Mouse (Mus musculus): ENCODE data around the gene Xlr5b. TPM values are rescaled to one million over a fixed set of nuclear protein-coding genes. Genes with fewer than 3 reads are reported as not detected.
A peak's percentile ranks its signal among the peaks of the same experiment; 100 is the strongest.
"Not testable (repeated sequence)": the region's sequence is repeated elsewhere in the genome, so short reads cannot be mapped to it uniquely, and the experiment has no call there.

Gene Xlr5b
- polyA plus RNA-seq (2015; fragmentation: Nextera tagmentation; extraction: Ambion mirVana) = not detected in 2 replicates

DNA sequence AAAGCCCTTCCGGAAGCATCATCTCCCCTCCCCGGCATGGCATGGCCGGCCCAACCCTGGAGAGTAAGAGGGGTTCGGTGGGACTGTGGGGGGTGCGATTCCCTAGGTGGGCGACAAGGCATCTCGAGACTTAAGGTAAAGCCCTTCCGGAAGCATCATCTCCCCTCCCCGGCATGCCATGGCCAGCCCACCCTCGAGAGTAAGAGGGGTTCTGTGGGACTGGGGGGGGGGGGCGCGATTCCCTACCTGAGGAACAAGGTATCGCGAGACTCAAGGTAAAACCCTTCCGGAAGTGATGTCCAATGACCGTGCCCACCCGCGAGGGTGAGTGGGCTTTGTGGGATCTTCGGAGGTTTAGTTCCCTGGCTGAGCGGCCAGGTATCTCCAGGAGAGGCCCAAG is at the start of gene Xlr5b:
Gene Xlr5b, plus strand, starts transcription at position 301 of the 400 bp plus-strand sequence.
- not testable (repeated sequence) for H3K27ac ChIP-seq (replicated peaks); H3K4me1 ChIP-seq (replicated peaks); H3K27me3 ChIP-seq; H3K4me3 ChIP-seq; H3K4me2 ChIP-seq; H3K9me3 ChIP-seq; H3K9ac ChIP-seq; ATAC-seq (ENCODE audit: low read depth); H3K36me3 ChIP-seq
- WGBS = no CpG with 5 or more reads among the region's 20 CpGs

DNA sequence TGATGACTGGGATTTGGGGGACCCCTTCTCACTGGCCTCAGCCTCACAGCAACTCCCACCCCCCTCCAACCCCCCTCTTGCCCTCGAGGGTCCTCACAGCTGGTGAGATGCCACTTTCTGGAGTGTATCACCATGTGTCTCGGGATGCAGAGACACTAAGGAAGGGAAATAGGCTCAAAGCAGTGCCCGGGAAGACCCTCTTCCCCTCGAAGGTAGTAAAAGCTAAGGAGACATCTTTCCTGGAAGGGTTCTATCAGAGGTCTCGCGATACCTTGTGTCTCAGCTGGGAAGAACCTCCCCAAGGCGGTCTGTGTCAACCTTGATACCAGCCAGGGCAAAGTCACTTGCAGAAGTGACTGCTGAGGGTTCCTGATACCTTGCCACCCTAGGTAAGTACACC is 31.8 kb upstream of the Xlr5b start, which contains the start of gene Gm14685:
Gene Gm14685, plus strand, starts transcription at position 301 of the 400 bp plus-strand sequence.
- H3K4me2 ChIP-seq; H3K27ac ChIP-seq (replicated peaks); ATAC-seq (ENCODE audit: low read depth); H3K27me3 ChIP-seq; H3K9me3 ChIP-seq; H3K36me3 ChIP-seq; H3K4me3 ChIP-seq; H3K4me1 ChIP-seq (replicated peaks); H3K9ac ChIP-seq: not testable (repeated sequence)
- no CpG with 5 or more reads among the region's 7 CpGs for WGBS

DNA sequence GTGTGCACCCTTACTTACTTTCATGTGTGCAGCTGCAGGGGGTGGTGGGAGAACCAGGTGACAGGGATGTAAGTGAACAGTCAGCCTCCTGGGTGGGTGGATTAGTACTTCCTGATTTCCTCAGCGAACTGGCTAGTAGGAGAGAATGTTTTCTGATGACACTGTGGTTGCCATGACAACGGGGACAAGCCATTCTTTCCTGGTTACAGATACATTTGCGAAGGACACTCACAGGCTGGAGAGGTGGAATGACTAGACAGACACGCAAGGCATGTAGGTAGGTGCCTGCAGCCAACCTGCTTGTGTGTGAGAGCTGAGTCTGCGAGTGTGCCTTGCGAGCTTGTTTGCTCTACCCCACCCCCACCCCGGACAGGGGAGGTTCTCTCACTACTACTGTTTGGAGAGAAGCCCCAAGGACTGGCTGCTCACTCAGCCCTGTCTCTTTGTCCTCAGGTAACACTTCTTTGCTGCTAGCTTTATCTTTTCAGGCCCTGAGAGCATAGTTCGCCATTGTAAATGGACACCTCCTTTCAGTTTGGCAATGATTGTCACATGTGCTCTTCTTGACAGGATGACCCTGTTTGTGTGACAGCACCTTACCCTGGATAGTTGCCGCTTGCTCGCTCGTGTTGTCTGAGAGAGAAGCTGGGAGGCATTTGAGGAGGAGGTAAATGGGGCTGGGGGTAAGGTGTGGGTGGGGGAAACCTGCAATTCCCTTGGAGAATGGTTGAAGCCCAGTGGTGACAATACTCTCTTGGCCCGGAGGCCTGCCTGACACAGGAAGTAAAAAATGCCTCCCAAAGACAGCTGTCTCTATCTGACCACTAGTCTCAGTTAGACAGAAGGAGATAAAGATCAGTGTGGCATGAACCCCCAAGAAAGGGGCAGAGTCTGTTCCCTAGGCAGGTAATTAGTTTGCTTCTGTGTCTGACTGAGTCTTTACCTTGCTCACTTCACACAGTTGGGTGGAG is 25.5 kb upstream of the Xlr5b start:
- no CpG with 5 or more reads among the region's 12 CpGs for WGBS

DNA sequence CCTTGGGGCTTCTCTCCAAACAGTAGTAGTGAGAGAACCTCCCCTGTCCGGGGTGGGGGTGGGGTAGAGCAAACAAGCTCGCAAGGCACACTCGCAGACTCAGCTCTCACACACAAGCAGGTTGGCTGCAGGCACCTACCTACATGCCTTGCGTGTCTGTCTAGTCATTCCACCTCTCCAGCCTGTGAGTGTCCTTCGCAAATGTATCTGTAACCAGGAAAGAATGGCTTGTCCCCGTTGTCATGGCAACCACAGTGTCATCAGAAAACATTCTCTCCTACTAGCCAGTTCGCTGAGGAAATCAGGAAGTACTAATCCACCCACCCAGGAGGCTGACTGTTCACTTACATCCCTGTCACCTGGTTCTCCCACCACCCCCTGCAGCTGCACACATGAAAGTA is 5.4 kb upstream of the Xlr5b start:
- H3K4me3 ChIP-seq; H3K27me3 ChIP-seq; H3K9me3 ChIP-seq; H3K4me2 ChIP-seq; H3K36me3 ChIP-seq; H3K27ac ChIP-seq (replicated peaks); H3K9ac ChIP-seq; H3K4me1 ChIP-seq (replicated peaks): not testable (repeated sequence)
- peak; percentile 67 for ATAC-seq (ENCODE audit: low read depth)
- no CpG with 5 or more reads among the region's 7 CpGs for WGBS

More for the DNA sequence above, 25.5 kb upstream of the Xlr5b start:
- ATAC-seq (ENCODE audit: low read depth) = peak; percentile 53; the same call in 1 of the 2 replicates
- H3K9me3 ChIP-seq; H3K36me3 ChIP-seq; H3K9ac ChIP-seq; H3K27me3 ChIP-seq; H3K4me1 ChIP-seq (replicated peaks); H3K4me2 ChIP-seq; H3K27ac ChIP-seq (replicated peaks); H3K4me3 ChIP-seq: not testable (repeated sequence)

DNA sequence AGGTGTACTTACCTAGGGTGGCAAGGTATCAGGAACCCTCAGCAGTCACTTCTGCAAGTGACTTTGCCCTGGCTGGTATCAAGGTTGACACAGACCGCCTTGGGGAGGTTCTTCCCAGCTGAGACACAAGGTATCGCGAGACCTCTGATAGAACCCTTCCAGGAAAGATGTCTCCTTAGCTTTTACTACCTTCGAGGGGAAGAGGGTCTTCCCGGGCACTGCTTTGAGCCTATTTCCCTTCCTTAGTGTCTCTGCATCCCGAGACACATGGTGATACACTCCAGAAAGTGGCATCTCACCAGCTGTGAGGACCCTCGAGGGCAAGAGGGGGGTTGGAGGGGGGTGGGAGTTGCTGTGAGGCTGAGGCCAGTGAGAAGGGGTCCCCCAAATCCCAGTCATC is 754 bp downstream of the Xlr5b start, which contains the start of gene DXBay18:
Gene DXBay18, minus strand, starts transcription at position 101 of the 400 bp plus-strand sequence.
- not testable (repeated sequence) for H3K4me2 ChIP-seq; H3K27ac ChIP-seq (replicated peaks); H3K4me3 ChIP-seq; H3K36me3 ChIP-seq; H3K27me3 ChIP-seq; H3K9me3 ChIP-seq; H3K4me1 ChIP-seq (replicated peaks); H3K9ac ChIP-seq; ATAC-seq (ENCODE audit: low read depth)
- WGBS = no CpG with 5 or more reads among the region's 7 CpGs

DNA sequence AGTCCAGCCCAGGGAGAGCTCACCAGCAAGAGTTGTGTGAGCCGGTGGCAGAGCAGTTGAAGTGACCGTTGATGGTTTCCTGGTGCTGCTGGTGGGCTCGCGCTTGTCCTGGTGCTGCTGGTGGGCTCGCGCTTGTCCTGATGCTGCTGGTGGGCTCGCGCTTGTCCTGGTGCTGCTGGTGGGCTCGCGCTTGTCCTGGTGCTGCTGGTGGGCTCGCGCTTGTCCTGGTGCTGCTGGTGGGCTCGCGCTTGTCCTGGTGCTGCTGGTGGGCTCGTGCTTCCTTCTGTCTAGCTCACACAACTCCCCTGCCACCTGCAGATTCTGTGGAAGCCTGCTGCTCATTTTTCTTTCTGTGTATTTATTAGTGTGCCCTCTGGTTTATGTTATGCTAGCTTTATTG is 28.3 kb downstream of the Xlr5b start, which contains the start of gene Spin2d:
Gene Spin2d, minus strand, starts transcription at position 101 of the 400 bp plus-strand sequence.
- not testable (repeated sequence) for H3K4me1 ChIP-seq (replicated peaks); H3K4me3 ChIP-seq; H3K36me3 ChIP-seq; H3K27ac ChIP-seq (replicated peaks); H3K27me3 ChIP-seq; H3K4me2 ChIP-seq; H3K9me3 ChIP-seq; H3K9ac ChIP-seq; ATAC-seq (ENCODE audit: low read depth)
- 97% methylated on average over 4 of the region's 15 CpGs for WGBS

DNA sequence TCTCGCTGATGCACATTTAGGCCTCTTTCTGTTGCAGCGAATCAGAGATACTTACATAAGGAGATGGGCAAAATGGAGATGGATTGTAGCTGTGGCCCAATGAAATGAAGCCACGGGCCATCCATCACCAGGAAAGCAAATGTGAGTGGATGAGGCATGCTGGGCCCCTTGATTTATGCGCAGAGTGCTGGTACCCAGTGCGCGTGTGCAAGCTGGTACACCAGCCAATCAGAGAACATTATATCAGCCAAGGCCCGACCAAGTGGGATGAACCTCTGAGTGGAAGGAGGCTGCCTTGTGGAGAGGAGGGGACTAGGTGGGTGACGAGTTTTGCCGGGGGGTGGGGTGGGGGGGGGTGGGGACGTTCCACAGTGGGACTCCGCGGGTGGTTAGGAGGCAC is 43.3 kb downstream of the Xlr5b start, which contains the start of gene Xlr3b:
Gene Xlr3b, plus strand, starts transcription at position 274 of the 400 bp plus-strand sequence.
- H3K27ac ChIP-seq (replicated peaks); H3K4me1 ChIP-seq (replicated peaks); H3K4me3 ChIP-seq; H3K9me3 ChIP-seq; H3K4me2 ChIP-seq; H3K27me3 ChIP-seq; H3K9ac ChIP-seq; H3K36me3 ChIP-seq: not testable (repeated sequence)
- WGBS = 73% methylated on average over 12 of the region's 12 CpGs
- ATAC-seq (ENCODE audit: low read depth) = peak; percentile 67

Other genes starting within 250 kb of the Xlr5b start
- gene Cetn2, start 230.4 kb upstream of the Xlr5b start, polyA plus RNA-seq (2015; fragmentation: Nextera tagmentation; extraction: Ambion mirVana) = 81.3 and 83.0 TPM in 2 replicates
- gene Nsdhl, start 230.2 kb upstream of the Xlr5b start, polyA plus RNA-seq (2015; fragmentation: Nextera tagmentation; extraction: Ambion mirVana) = 41.0 and 41.5 TPM in 2 replicates
- gene Zfp185, start 161.5 kb upstream of the Xlr5b start, polyA plus RNA-seq (2015; fragmentation: Nextera tagmentation; extraction: Ambion mirVana) = 1.0 and 1.4 TPM in 2 replicates
- not detected in 2 replicates for gene Pnma5, start 111.7 kb upstream of the Xlr5b start, polyA plus RNA-seq (2015; fragmentation: Nextera tagmentation; extraction: Ambion mirVana)
- gene Pnma3, start 84.0 kb upstream of the Xlr5b start, polyA plus RNA-seq (2015; fragmentation: Nextera tagmentation; extraction: Ambion mirVana) = 2.0 and 2.3 TPM in 2 replicates
- gene Xlr4a, start 66.3 kb upstream of the Xlr5b start, polyA plus RNA-seq (2015; fragmentation: Nextera tagmentation; extraction: Ambion mirVana) = 0.50 and 0.70 TPM in 2 replicates
- 1.9 and 5.6 TPM in 2 replicates for gene Xlr3a, start 51.7 kb upstream of the Xlr5b start, polyA plus RNA-seq (2015; fragmentation: Nextera tagmentation; extraction: Ambion mirVana)
- 0.32 TPM in 1 of 2 replicates, not detected in the other for gene Gm14685, start 31.7 kb upstream of the Xlr5b start, polyA plus RNA-seq (2015; fragmentation: Nextera tagmentation; extraction: Ambion mirVana)
- gene DXBay18, start 654 bp downstream of the Xlr5b start, polyA plus RNA-seq (2015; fragmentation: Nextera tagmentation; extraction: Ambion mirVana) = 0.33 TPM in 1 of 2 replicates, not detected in the other
- gene Spin2d, start 28.2 kb downstream of the Xlr5b start, polyA plus RNA-seq (2015; fragmentation: Nextera tagmentation; extraction: Ambion mirVana) = not detected in 2 replicates
- gene Xlr3b, start 43.4 kb downstream of the Xlr5b start, polyA plus RNA-seq (2015; fragmentation: Nextera tagmentation; extraction: Ambion mirVana) = 21.3 and 22.3 TPM in 2 replicates
- gene Xlr4b, start 65.5 kb downstream of the Xlr5b start, polyA plus RNA-seq (2015; fragmentation: Nextera tagmentation; extraction: Ambion mirVana) = 0.74 and 1.2 TPM in 2 replicates
- 29.9 and 33.8 TPM in 2 replicates for gene F8a, start 79.5 kb downstream of the Xlr5b start, polyA plus RNA-seq (2015; fragmentation: Nextera tagmentation; extraction: Ambion mirVana)
- 0.69 TPM in 1 of 2 replicates, not detected in the other for gene Xlr4c, start 94.3 kb downstream of the Xlr5b start, polyA plus RNA-seq (2015; fragmentation: Nextera tagmentation; extraction: Ambion mirVana)
- gene Xlr3c, start 116.6 kb downstream of the Xlr5b start, polyA plus RNA-seq (2015; fragmentation: Nextera tagmentation; extraction: Ambion mirVana) = 0.57 and 0.65 TPM in 2 replicates
- not detected in 2 replicates for gene Xlr5a, start 144.2 kb downstream of the Xlr5b start, polyA plus RNA-seq (2015; fragmentation: Nextera tagmentation; extraction: Ambion mirVana)
- not detected in 2 replicates for gene Xlr5c, start 144.2 kb downstream of the Xlr5b start, polyA plus RNA-seq (2015; fragmentation: Nextera tagmentation; extraction: Ambion mirVana)
- gene Gm45015, start 188.0 kb downstream of the Xlr5b start, polyA plus RNA-seq (2015; fragmentation: Nextera tagmentation; extraction: Ambion mirVana) = not detected in 2 replicates
- 10.6 and 11.0 TPM in 2 replicates for gene Zfp275, start 193.8 kb downstream of the Xlr5b start, polyA plus RNA-seq (2015; fragmentation: Nextera tagmentation; extraction: Ambion mirVana)
- not detected in 2 replicates for gene Gm18336, start 249.9 kb downstream of the Xlr5b start, polyA plus RNA-seq (2015; fragmentation: Nextera tagmentation; extraction: Ambion mirVana)

All from neural tube, embryonic 13.5 days (tissue).